Mouse (Mus musculus): Measurements from ENCODE around the gene Ttyh2.

Gene Ttyh2

GRCm38 (mm10) chr11:114675341-114675825, at the start of gene Ttyh2:
TSS of gene Ttyh2 (plus strand) at chr11:114675431.
- peak; percentile 80 for DNase-seq (ENCODE audit: low read depth)

GRCm38 (mm10) chr11:114626071-114626690, 49.0 kb upstream of the Ttyh2 start:
- DNase-seq (ENCODE audit: low read depth) = no peak

DNA sequence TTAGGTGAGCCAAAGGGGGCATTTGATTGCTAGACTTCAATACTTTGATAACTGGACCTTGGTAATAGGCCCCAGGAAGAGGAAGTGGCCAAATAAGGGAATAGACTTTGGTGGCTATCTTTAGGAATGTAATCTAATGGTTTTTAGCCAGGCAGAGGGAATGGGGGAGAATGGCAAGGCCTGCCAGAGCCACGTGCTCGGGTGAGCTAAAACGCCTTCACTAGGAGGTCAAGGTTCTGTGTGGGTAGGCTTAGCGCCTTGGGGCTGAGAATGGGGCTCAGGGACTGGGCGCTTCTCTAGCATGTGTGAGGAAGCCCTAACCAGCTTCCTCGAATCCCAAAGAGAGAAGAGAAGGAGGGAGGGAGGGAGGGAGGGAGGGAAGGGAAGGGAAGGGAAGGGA, 48.2 kb upstream of the Ttyh2 start:
- no peak for DNase-seq (ENCODE audit: low read depth)

- no peak for DNase-seq (ENCODE audit: low read depth)
These were observed 47.2 kb upstream of the Ttyh2 start for GRCm38 (mm10) chr11:114628032-114628431.

DNA sequence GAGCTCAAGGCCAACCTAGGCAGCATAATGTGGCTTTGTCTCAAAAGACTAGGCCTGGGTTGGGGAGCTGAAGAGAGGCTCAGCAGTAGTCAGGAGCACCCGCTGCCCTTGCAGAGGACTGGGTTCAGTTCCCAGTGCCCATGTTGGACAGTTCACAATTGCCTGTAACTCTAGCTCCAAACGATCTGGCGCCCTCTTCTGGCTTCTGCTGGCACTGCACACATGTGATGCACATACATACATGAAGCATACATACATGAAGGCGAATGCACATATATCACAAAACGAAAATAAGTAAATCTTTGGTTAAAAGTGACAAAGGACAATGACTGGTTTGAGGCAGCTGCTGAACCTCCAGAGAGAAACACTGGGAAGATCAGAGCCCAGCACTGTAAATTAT, 45.2 kb upstream of the Ttyh2 start:
- no peak for DNase-seq (ENCODE audit: low read depth)

- no peak for DNase-seq (ENCODE audit: low read depth)
These were observed 43.0 kb upstream of the Ttyh2 start for GRCm38 (mm10) chr11:114632266-114632665.

- DNase-seq (ENCODE audit: low read depth) = peak; percentile 41
These were observed 38.9 kb upstream of the Ttyh2 start for GRCm38 (mm10) chr11:114636292-114636691.

GRCm38 (mm10) chr11:114636727-114637505, 38.3 kb upstream of the Ttyh2 start:
- DNase-seq (ENCODE audit: low read depth) = no peak

GRCm38 (mm10) chr11:114638647-114639290, 36.5 kb upstream of the Ttyh2 start:
- no peak for DNase-seq (ENCODE audit: low read depth)

- no peak for DNase-seq (ENCODE audit: low read depth)
These were observed 35.5 kb upstream of the Ttyh2 start for GRCm38 (mm10) chr11:114639681-114640103.

GRCm38 (mm10) chr11:114640658-114641057, 34.6 kb upstream of the Ttyh2 start:
- DNase-seq (ENCODE audit: low read depth) = no peak

GRCm38 (mm10) chr11:114641136-114641535, 34.1 kb upstream of the Ttyh2 start:
- no peak for DNase-seq (ENCODE audit: low read depth)

DNA sequence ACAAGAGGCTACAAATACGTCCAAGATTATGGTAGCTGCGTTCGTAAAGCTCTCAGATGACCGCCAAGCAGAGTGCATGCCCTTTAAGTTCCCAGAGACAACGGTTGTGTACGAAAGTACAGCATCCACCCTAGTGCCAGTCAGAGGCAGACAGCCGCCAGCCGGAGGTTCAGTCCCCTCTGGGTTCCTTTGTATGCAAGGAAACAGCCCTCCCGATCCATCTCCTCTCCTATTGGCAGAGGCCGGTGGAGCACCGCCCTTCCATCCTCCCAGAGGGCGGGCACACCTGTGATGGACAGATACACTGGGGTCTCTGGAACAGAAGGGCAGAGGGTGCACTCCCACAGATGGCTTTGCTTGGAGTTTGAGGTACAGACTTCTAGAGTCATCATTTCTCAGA, 33.0 kb upstream of the Ttyh2 start:
- no peak for DNase-seq (ENCODE audit: low read depth)

GRCm38 (mm10) chr11:114642926-114643325, 32.3 kb upstream of the Ttyh2 start:
- DNase-seq (ENCODE audit: low read depth) = no peak

DNA sequence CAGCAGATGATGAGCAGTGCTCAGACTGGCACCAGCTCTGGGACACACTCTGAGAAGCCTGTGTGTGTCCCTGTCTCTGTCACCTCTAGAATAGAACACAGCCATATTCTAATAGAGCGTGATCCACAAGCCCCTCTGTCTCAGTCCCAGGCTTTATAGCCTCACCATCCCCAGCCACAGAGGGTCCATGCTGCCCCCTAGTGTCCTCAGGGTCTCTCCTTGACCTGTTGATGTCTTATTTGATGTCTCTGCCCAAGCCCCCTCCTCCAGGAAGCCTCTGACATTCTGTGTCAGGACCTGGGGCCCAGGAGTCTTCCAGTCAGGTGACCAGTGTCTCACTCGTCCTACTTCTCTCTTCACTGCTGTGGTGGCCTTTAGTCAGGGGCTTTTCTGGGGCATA, 31.1 kb upstream of the Ttyh2 start:
- no peak for DNase-seq (ENCODE audit: low read depth)

DNA sequence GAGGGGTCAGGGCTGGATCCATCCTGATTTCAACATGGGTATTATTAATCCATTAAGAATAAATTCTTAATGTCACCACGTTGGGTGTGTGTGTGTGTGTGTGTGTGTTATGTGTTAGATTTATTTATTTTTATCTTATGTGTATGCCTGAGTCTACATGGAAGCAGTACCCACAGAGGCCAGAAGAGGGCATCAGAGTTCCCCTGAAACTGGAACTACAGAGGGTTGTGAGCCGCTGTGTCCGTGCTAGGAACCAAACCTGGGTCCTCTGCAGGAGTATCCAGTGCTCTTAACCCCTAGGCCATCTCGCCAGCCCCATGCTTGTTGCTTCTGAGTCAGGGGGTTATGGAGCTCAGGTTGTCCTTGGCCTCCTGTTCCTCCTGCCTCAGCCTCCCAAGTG, 25.7 kb upstream of the Ttyh2 start:
- DNase-seq (ENCODE audit: low read depth) = no peak

DNA sequence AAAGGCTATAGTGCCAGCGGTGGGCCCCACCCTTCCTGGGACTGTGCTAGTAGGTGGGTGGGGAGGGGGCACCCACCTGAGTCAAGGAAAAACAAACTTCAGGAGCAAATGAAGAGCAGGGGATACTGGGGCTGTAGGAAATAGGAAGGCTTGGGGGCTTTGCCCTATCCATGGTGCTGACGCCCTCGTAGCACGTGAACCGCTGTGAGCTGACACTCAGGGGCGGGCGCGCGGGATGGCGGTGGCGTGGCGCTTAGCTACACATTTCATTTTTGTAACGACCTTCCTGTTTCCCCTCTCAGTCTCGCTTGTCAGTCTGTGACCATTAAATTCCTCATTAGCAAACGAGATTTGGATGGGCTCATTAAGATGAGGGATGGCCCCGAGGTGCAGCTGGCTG, 22.7 kb upstream of the Ttyh2 start:
- DNase-seq (ENCODE audit: low read depth) = no peak

DNA sequence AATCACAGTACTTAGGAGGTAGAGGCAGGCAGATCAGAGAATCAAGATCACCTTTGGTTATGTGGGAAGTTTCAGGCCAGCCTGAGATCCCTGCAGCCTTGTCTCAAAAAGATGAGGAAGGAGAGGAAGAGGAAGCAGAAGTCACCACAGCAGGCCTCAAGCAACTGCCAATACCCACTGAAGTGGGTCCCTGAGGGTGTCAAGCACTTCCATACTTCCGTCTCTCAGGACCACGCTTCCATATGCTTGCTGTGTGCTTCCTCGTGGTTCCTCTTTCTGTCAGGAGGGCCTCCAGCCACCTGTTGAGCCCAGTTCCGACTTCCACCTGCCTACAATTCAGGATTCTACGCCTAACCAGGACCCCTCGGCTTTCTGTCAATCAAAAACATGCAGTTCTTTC, 21.6 kb upstream of the Ttyh2 start:
- DNase-seq (ENCODE audit: low read depth) = no peak

DNA sequence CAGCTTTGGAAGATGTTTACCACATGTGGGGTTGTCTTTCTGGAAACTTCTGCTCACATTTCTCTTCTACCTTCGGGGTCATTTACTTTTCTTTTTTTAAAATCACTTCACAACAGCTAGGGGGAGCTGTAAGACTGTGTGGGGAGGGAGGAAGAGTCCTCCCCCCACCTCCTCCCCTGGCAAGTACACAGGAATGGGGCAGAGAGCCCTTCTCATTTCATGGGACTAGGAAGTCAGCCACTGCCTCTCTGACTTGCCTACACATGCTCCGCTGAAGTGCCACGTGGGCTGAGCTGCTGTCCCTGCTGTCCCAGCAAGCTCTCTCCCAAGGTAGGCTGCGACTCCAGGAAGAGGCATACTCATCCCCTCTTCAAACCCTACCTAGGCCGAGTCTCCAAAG, 20.7 kb upstream of the Ttyh2 start:
- no peak for DNase-seq (ENCODE audit: low read depth)

DNA sequence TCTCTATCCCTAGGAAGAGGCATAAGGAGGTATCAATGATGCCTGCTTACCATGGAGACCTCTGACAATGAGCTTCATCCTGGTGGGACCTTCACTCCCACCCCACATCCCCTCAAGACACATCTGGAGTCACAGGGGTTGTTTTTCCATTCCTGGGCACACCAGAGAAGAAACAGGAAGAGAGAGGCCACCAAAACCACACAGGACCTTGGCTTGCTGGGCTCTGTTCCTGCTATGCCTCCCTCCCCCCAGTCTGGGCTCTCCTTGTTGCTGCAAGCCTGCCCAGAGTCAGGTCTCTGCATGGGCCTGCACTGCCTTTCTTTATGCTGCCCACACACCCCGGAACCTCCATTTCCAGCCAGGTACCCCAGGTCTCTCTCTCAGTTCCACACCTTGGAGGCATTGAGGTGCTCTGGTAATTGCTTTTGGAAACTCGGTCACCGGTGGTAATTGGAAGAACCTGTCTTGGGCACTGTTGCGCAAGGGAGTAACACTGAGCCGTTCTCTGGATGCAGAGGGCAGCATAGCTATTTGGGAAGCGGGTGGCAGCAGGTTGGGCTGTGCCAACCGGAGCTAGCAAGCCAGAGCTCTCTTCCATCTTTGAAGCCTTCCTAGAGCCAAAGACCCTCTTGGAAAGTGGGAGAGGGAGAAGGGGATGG, 19.8 kb upstream of the Ttyh2 start:
- DNase-seq (ENCODE audit: low read depth) = no peak

DNA sequence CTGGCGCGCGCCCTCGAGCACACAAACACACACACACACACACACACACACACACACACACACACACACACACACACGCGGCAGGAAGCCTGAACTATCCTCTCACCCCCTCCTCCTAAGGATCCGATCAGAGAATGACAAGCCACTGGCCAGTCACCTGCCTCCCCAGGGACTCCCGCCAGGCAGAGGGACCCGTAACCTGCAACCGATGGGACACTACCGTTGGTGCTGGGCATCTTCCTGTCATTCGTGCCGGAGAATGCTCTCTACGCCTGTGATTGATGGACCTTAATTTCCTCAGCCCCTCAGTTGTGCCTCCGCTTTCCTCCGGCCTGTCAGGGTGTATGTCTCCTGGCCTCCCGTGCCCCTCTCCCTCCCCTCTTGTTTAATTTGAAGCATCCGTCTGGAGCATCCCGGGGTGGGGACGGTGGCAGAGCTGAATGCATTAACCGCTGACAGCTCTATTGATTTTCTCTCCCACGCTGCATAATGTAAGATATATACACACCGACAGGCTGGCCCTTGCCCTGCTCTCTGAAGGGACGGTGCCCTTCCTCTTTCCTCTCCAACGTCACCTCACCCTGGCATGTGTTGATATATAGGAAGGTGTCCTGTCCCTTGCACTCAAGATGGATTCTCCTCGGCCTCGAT, 18.1 kb upstream of the Ttyh2 start:
- no peak for DNase-seq (ENCODE audit: low read depth)

- DNase-seq (ENCODE audit: low read depth) = no peak
These were observed 17.5 kb upstream of the Ttyh2 start for GRCm38 (mm10) chr11:114657737-114658136.
